Mouse (Mus musculus) neural tube, embryonic 12.5 days (tissue): ENCODE results near the gene Ascc2. TPM values are rescaled to one million over a fixed set of nuclear protein-coding genes. Genes with fewer than 3 reads are reported as not detected.
"Not testable (repeated sequence)": the region's sequence is repeated elsewhere in the genome, so short reads cannot be mapped to it uniquely, and the experiment has no call there.

Source experiments
- ATAC-seq: fragments of 200-750 bp; cut with Nextera tagmentation; 2 replicates; pipeline ENCODE4 v1.8.0; 2017; ENCODE audit warnings: low read depth, mild to moderate bottlenecking, moderate TSS enrichment, moderate library complexity; ENCODE audit not compliant: low FRiP score
- H3K27ac ChIP-seq: fragments of 300-500 bp; sonication (generic); 2 replicates; pipeline ENCODE4 v1.5.1; 2016
- H3K27me3 ChIP-seq: fragments of 300-500 bp; sonication (generic); replicated peaks from 2 replicates; pipeline ENCODE4 v1.6.1; 2016; ENCODE audit warnings: mild to moderate bottlenecking
- H3K36me3 ChIP-seq: fragments of 300-500 bp; sonication (generic); 2 replicates; pipeline ENCODE4 v1.6.1; 2016; ENCODE audit warnings: mild to moderate bottlenecking
- H3K4me1 ChIP-seq: fragments of 300-500 bp; sonication (generic); 2 replicates; pipeline ENCODE4 v1.6.1; 2016
- H3K4me2 ChIP-seq: fragments of 300-500 bp; sonication (generic); replicated peaks from 2 replicates; pipeline ENCODE4 v1.6.1; 2016; ENCODE audit warnings: mild to moderate bottlenecking
- H3K4me3 ChIP-seq: fragments of 300-500 bp; sonication (generic); 2 replicates; pipeline ENCODE4 v1.5.1; 2016
- H3K9ac ChIP-seq: fragments of 300-500 bp; sonication (generic); 2 replicates; pipeline ENCODE4 v1.6.1; 2016; ENCODE audit warnings: mild to moderate bottlenecking
- H3K9me3 ChIP-seq: fragments of 300-500 bp; sonication (generic); 2 replicates; pipeline ENCODE4 v1.6.1; 2016; ENCODE audit warnings: mild to moderate bottlenecking
- WGBS: fragments of 180-500 bp; shearing (Covaris S2); methylation state at CpG from one replicate; pipeline ENCODE4 v1.1.7; 2016; 5-methylcytosine and 5-hydroxymethylcytosine counted together
- polyA plus RNA-seq: library from polyadenylated mRNA; unstranded; fragments of >200 nt; fragmentation: Nextera tagmentation; extraction: Ambion mirVana; gene quantifications from 2 replicates; pipeline ENCODE4 v1.2.1, GENCODE M21; 2016

The Ascc2 gene
- polyA plus RNA-seq, 1 experiment from 2014 or later, result 28.8 TPM

DNA sequence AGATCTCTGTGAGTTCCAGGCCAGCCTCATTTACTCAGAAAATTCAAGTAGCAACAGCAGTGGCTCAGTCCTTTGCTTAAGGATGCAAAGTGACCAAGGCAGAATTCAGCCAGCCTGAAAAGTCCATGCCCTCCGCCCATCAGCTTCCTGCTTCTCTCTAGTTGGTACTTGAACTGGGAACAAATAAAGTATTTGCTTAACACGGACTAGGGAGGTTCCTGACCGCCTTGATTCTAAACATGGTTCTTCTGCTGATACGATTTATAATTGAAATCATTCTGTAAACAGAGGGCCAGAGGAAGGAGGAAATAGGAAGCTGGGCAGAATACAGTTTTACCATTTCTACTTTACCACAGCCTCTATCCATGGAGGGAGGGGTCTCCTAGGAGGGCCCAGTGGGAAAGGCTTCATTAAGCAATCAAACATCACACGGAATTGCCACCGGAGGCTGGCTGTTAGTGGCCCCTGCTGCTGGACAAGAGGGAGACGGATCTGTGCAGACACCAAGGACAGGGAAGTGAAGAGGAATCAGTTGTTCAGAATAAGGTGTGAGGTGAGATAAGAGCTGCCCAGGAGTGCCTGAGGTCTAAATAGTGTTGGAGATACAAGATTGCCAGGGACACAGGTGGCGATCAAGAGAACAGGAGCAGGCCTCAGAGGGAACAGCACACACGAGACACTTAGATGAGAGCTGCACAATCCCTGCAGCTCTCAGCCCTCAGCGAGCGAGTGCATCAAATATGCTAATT lies 51.3 kb downstream of the Ascc2 start:
- no peak overlapping the region for H3K4me2 ChIP-seq
- no peak overlapping the region for H3K27ac ChIP-seq
- no peaks in the 10 kb centered on the region for H3K4me1 ChIP-seq
- H3K4me3 ChIP-seq, result no peak overlapping the region
- no peak for ATAC-seq
- no peaks in the 10 kb centered on the region for H3K9me3 ChIP-seq
- 51% methylated on average over 11 of the region's 11 CpGs for WGBS
- H3K36me3 ChIP-seq, result 0 out of 2 replicates have a peak, but pooled peaks cover 4% of the 10 kb centered on the region
- no peak overlapping the region for H3K9ac ChIP-seq
- H3K27me3 ChIP-seq, result no peaks in the 10 kb centered on the region

DNA sequence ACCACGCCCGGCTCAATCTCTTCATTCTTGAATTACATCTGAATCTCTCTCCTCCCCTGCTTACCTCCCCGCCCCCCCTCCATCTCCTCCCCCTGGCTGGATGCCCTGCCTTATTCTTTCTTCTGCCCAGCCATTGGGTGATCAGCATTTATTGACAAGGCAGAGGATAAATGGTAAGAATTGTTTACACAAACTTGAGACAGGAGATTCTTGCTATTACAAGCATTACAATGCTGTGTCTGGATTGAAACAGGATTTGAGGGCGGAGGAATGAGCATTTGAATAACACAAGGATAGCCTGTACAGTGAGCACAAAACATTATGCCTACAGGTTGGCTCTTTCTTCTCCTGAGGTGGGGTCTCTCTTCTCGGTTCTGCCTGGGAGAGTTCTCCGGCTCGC lies 52.8 kb downstream of the Ascc2 start:
- H3K27me3 ChIP-seq, result no peaks in the 10 kb centered on the region
- H3K4me1 ChIP-seq, result no peaks in the 10 kb centered on the region
- ATAC-seq, result no peak
- H3K36me3 ChIP-seq, result no peaks in the 10 kb centered on the region
- 94% methylated on average over 7 of the region's 7 CpGs for WGBS
- H3K9ac ChIP-seq, result no peak overlapping the region
- H3K27ac ChIP-seq, result no peak overlapping the region
- no peaks in the 10 kb centered on the region for H3K9me3 ChIP-seq
- no peak overlapping the region for H3K4me3 ChIP-seq
- H3K4me2 ChIP-seq, result no peak overlapping the region

DNA sequence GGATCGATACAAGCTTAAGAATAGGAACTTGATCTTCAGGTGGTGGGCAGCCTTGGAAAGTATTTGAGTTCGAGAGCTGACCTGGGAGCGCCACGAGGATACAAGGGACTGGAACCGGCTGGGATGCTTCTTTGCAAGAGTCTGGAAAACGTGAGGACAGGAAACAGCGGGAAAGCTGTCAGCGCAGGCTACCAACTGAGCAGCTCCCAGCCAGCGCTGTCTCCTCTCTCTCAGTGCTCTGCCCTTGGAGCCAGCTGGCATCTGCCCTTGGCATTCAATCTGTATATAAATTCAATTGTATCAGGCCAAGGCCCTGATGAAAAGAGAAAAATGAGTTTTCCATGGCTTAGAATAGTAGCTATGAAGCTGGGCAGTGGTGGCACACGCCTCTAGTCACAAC lies 53.7 kb downstream of the Ascc2 start:
- H3K27me3 ChIP-seq, result no peaks in the 10 kb centered on the region
- H3K4me2 ChIP-seq, result no peak overlapping the region
- H3K9ac ChIP-seq, result no peak overlapping the region
- H3K9me3 ChIP-seq, result no peaks in the 10 kb centered on the region
- no peak overlapping the region for H3K27ac ChIP-seq
- no peaks in the 10 kb centered on the region for H3K4me1 ChIP-seq
- H3K36me3 ChIP-seq, result no peaks in the 10 kb centered on the region
- 68% methylated on average over 10 of the region's 10 CpGs for WGBS
- no peak overlapping the region for H3K4me3 ChIP-seq
- ATAC-seq, result no peak

DNA sequence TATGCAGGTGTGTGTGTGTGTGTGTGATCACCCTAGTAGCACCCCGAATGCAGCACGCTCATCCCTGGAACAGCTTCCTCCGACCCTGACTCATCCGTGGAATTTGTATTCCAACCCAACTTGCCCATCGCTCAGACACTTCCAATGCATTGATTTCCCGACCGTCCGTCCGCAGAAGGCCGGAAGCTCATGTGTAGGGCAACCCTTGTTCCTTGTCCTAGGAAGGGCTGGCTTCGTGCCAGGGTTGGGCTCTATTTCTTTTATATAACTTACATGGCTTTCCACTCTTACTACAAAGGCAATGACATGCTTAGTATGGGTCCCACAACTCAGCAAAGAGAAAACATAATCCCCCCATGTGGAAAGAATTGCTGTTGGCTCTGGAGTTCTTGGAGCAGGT lies 54.6 kb downstream of the Ascc2 start:
- Histone ChIP-seq H3K27ac (no peak overlapping the region), H3K27me3 (no peaks in the 10 kb centered on the region), H3K36me3 (no peaks in the 10 kb centered on the region), H3K4me1 (no peaks in the 10 kb centered on the region), H3K9me3 (no peaks in the 10 kb centered on the region), H3K4me3 (no peak overlapping the region), H3K4me2 (no peak overlapping the region), H3K9ac (no peak overlapping the region)
- WGBS, result 90% methylated on average over 11 of the region's 11 CpGs
- ATAC-seq, result no peak

DNA sequence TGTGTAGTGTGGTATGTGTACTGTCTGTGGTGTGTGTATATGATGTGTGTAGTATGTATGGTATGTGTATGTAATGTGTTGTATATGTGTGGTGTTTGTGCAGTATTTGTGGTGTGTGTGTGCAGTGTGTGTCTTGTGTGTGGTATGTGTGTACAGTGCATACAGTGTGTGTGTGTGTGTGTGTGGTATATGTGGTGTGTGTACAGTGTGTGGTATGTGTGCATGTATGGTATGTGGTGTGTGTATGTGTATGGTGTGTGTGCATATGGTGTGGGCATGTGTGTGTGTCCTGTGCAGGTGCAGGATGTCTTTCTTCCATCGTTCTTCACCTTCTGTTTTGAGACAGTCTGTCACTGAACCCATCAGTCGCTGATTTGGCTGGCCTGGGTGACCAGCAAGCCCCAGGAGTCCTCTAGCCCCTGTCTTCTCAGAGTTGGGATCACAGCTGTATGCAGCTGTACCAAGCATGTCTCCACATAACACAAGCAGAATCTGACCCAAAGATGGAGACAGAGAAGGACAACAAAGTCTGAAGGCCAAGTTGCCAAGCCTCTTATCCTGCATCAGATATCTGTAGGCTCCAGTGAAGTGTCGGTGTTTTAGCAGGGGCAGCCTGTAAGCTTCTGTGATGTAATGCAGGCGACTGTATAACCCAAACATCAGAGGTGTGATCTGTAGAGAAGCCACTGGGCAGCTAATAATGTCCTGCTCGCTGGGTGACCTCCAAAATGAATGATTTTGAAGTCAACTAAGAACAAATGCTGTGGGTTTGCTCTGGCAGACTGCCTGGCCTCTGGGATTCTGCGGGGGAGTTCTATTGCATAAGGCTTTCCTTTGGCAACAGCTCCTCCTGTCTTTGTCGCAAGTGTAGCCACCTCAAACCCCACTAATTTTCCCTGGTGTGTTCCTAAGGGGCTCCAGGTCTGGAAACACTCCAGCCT lies 59.8 kb downstream of the Ascc2 start:
- no peaks in the 10 kb centered on the region for H3K27me3 ChIP-seq
- no peaks in the 10 kb centered on the region for H3K9me3 ChIP-seq
- H3K27ac ChIP-seq, result no peak overlapping the region
- H3K36me3 ChIP-seq, result peaks cover 14% of the 10 kb centered on the region
- whole genome bisulfite sequencing, result 64% methylated on average over 7 of the region's 7 CpGs
- no peaks in the 10 kb centered on the region for H3K4me1 ChIP-seq
- H3K9ac ChIP-seq, result no peak overlapping the region
- no peak overlapping the region for H3K4me3 ChIP-seq
- no peak overlapping the region for H3K4me2 ChIP-seq
- ATAC-seq, result no peak

DNA sequence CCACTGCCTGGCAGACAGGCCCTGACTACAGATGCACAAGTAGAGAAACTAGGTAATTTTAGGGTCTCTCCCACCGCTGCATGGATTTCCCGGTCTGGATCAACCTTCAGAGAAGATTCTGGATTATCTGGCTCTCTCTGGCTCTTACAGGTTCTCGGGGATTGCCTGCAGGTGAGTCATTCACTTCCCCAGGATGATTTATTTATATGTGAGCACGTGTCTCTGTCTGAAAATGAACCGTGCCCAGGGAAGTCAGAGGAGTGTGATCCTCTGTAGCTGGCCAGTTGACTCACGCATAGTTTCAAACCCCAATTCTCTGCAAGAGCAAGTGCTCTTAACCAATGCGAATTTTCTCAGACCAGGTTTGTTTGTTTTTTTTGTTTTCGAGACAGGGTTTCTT lies 63.2 kb downstream of the Ascc2 start:
- Histone ChIP-seq H3K27me3 (no peaks in the 10 kb centered on the region), H3K36me3 (peaks cover 14% of the 10 kb centered on the region), H3K9ac (no peak overlapping the region), H3K4me3 (no peak overlapping the region), H3K4me1 (peaks cover 15% of the 10 kb centered on the region), H3K9me3 (no peaks in the 10 kb centered on the region), H3K27ac (no peak overlapping the region), H3K4me2 (no peak overlapping the region)
- no peak for ATAC-seq
- 86% methylated on average over 8 of the region's 8 CpGs for WGBS

DNA sequence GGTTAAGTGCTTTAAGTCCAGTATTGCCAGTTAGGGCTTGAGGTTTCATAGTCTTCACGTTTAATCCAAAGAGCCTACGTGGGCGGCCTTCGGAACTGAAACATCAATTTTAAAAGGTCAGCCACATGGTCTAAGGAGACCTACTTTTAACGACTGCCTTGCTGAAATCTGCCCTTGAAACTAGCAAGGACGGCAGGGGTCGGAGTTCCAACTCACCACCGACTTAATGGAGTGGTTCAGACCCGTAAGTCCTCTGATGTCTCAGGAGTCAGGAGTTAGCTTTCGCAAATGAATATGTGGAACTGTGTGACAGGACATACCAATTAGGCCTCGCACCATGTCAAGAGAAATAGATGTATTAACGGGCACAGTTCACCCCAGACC lies 66.1 kb downstream of the Ascc2 start:
- Histone ChIP-seq H3K4me1 (peaks cover 15% of the 10 kb centered on the region), H3K27ac (no peak overlapping the region), H3K4me3 (peak overlapping the region; percentile 80), H3K9me3 (no peaks in the 10 kb centered on the region), H3K36me3 (peaks cover 14% of the 10 kb centered on the region), H3K9ac (peak overlapping the region; percentile 74), H3K4me2 (peak overlapping the region; percentile 81), H3K27me3 (no peaks in the 10 kb centered on the region)
- ATAC-seq, result no peak
- WGBS, result 8% methylated on average over 12 of the region's 12 CpGs

DNA sequence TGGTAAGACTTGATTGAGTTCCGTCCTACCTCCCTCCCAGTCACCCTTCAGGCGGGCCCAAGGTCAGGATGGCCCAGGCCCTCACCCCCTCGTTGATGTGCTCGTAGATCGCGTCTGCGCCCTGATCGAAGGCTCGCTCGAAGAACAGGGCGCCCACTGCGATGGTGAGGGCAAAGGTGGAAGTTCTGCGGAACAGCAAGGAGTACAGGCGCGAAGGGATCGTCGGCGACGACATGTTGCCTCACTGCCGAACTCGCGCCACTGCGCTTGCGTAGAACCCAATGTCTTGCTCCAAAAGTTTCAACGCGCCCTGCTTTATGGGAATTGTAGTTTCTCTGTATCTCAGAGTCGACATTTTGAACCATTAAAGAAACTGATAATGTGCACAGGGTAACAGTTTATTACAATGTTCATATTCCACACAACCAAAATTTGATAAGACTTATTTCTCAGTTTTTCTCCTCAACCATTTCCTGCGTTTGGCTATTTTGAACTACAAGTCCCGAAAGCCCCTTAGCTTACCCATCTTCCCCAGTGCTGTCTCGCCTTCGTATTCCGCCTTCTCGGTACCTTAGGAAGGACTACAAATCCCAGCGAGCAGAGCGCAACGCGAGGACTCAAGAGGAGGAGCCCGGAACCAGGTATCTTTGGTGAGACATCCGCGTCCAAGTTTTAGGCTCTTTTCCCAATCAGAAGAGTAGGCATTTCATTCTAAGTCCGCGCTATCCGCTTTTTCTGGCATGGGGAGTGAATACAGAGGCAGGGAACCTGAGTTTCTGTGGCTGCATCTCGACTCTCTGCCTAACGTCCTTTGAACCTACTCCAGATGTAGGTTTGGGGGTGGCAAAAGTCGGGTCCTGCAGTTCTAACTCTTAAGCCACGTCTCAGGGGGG lies 66.8 kb downstream of the Ascc2 start, which contains the start of the genes Uqcr10 and Zmat5:
Gene Uqcr10 (minus strand): TSS at position 271 of the 893 bp plus-strand sequence.
Gene Zmat5 (plus strand): TSS at position 607 of the 893 bp plus-strand sequence.
- no peak within 1 kb of the TSS for H3K27ac ChIP-seq

DNA sequence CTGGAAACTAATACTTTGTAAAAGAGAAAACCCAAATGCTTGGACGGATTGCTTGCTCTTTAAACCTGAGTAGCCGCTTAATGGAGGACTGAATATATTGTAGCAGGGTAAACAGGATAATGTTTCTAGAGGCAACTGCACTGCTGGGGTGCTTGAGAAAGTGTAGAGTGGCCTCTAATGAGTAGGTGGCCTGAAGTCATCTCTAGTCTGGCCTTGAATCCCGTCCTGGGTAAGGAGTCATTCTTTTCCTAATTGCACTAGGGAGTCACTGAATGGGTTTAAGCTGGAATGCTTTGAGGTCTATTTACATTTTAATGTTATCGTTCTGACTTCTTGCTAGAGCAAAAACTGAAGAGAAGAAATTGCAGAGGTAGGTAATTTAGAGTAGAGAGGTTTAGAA lies 67.6 kb downstream of the Ascc2 start:
- WGBS, result 6% methylated on average over 4 of the region's 4 CpGs
- Histone ChIP-seq H3K9ac (peak overlapping the region; percentile 51), H3K36me3 (peaks cover 14% of the 10 kb centered on the region), H3K9me3 (no peaks in the 10 kb centered on the region), H3K27ac (no peak overlapping the region), H3K4me3 (peak overlapping the region; percentile 80), H3K4me2 (peak overlapping the region; percentile 81), H3K4me1 (peaks cover 15% of the 10 kb centered on the region), H3K27me3 (no peaks in the 10 kb centered on the region)
- no peak for ATAC-seq

More for the DNA sequence above, 66.8 kb downstream of the Ascc2 start, which contains the start of the genes Uqcr10 and Zmat5:
- Histone ChIP-seq H3K9me3 (no peaks in the 10 kb centered on the region), H3K9ac (peak within 1 kb of the TSS; percentile 74), H3K4me3 (peak within 1 kb of the TSS; percentile 80), H3K4me2 (peak within 1 kb of the TSS; percentile 81), H3K27me3 (no peaks in the 10 kb centered on the region), H3K36me3 (peaks cover 14% of the 10 kb centered on the region), H3K4me1 (peaks cover 15% of the 10 kb centered on the region)
- peak; percentile 99 for ATAC-seq
- under 1% methylated on average over 47 of the region's 47 CpGs for WGBS

DNA sequence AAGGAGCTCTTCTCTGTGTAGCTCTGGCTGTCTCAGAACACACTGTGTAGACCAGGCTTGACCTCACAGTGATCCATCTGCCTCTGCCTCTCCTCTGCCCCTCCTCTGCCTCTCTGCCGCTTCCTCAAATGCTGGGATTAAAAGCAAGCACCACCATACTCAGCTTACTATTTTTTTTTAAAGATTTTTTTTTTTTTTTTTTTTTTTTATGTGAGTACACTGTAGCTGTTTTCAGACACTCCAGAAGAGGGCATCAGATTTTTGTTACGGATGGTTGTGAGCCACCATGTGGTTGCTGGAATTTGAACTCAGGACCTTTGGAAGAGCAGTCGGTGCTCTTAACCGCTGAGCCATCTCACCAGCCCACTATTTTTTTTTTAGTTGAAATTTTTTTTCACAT lies 72.6 kb downstream of the Ascc2 start:
- H3K27me3 ChIP-seq, H3K9me3 ChIP-seq, H3K4me1 ChIP-seq, H3K4me2 ChIP-seq, ATAC-seq, H3K27ac ChIP-seq, H3K36me3 ChIP-seq, H3K9ac ChIP-seq, H3K4me3 ChIP-seq: not testable (repeated sequence)
- WGBS, result 91% methylated on average over 4 of the region's 4 CpGs

DNA sequence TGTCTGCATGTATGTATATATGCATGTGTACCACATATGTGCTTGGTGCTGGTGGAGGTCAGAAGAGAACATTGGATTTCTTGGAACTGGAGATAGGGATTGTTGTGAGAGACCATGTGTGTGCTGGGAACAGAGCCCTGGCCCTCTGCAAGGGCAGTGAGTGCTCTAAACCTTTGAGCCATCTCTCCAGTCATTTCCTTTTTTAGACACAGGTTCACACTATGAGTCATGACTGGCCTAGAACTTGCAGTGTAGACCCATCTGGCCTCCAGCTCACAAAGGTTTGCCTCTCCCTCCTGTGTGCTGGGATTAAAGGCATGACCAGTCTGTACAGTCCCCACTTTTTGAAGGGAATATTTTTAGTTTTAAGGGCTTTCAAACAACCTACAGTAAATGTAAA lies 75.3 kb downstream of the Ascc2 start:
- no peaks in the 10 kb centered on the region for H3K9me3 ChIP-seq
- no peaks in the 10 kb centered on the region for H3K27me3 ChIP-seq
- no peak overlapping the region for H3K4me3 ChIP-seq
- H3K27ac ChIP-seq, result no peak overlapping the region
- H3K4me2 ChIP-seq, result no peak overlapping the region
- H3K36me3 ChIP-seq, result no peaks in the 10 kb centered on the region
- H3K9ac ChIP-seq, result no peak overlapping the region
- no peaks in the 10 kb centered on the region for H3K4me1 ChIP-seq
- ATAC-seq, result no peak

DNA sequence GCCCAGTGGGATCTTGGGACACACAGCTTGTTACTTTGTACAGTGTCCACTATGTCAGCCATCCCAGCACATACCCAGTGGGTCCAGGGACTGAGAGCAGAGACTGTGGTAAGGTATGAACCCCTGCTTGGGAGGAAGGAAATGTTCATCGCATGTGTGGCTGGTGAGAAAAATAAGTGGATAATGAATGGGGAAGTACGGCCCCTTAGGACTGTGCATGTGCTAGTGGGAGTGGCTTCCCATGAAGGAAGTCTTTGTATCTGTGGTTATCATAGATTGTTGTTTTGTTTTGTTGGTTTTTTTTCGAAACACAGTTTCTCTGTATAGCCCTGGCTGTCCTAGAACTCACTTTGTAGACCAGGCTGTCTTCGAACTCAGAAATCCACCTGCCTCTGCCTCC lies 77.2 kb downstream of the Ascc2 start:
- no peak overlapping the region for H3K9ac ChIP-seq
- no peaks in the 10 kb centered on the region for H3K4me1 ChIP-seq
- H3K27me3 ChIP-seq, result no peaks in the 10 kb centered on the region
- no peak overlapping the region for H3K27ac ChIP-seq
- H3K4me3 ChIP-seq, result no peak overlapping the region
- 89% methylated on average over 4 of the region's 4 CpGs for WGBS
- no peaks in the 10 kb centered on the region for H3K9me3 ChIP-seq
- no peak for ATAC-seq
- no peak overlapping the region for H3K4me2 ChIP-seq
- no peaks in the 10 kb centered on the region for H3K36me3 ChIP-seq
